Mouse (Mus musculus): ENCODE measurements around the gene Hist1h4h.
"Not testable (repeated sequence)": the region's sequence is repeated elsewhere in the genome, so short reads cannot be mapped to it uniquely, and the experiment has no call there.

Hist1h4h gene

GRCm38 (mm10) chr13:23555839-23556416 is 25.1 kb downstream of the Hist1h4h start:
- DNase-seq: peak; percentile 57

- DNase-seq: no peak
Measured at GRCm38 (mm10) chr13:23556906-23557305, 26.1 kb downstream of the Hist1h4h start.

GRCm38 (mm10) chr13:23560699-23561098 is 29.8 kb downstream of the Hist1h4h start:
- not testable (repeated sequence) for DNase-seq

- DNase-seq: not testable (repeated sequence)
Measured at GRCm38 (mm10) chr13:23561531-23561882, 30.7 kb downstream of the Hist1h4h start.

GRCm38 (mm10) chr13:23561883-23562659 is 31.2 kb downstream of the Hist1h4h start, which contains the start of gene Hist1h3e:
Gene Hist1h3e, minus strand, starts transcription at chr13:23562369.
- peak; percentile 90 for DNase-seq

- no peak for DNase-seq
Measured at GRCm38 (mm10) chr13:23562699-23563462, 32.0 kb downstream of the Hist1h4h start.

- no peak for DNase-seq
Measured at GRCm38 (mm10) chr13:23564482-23564881, 33.6 kb downstream of the Hist1h4h start.

- DNase-seq: not testable (repeated sequence)
Measured at GRCm38 (mm10) chr13:23570261-23571021, 39.6 kb downstream of the Hist1h4h start.

- DNase-seq: peak; percentile 51
Measured at GRCm38 (mm10) chr13:23571022-23571503, 40.2 kb downstream of the Hist1h4h start, which contains the start of the genes Hist1h2ae and Hist1h2bg. Gene Hist1h2ae, minus strand, starts transcription at chr13:23571220. Gene Hist1h2bg, plus strand, starts transcription at chr13:23571396.

- not testable (repeated sequence) for DNase-seq
Measured at GRCm38 (mm10) chr13:23571504-23572217, 40.8 kb downstream of the Hist1h4h start.

- DNase-seq: no peak
Measured at GRCm38 (mm10) chr13:23572218-23573033, 41.6 kb downstream of the Hist1h4h start.

GRCm38 (mm10) chr13:23573034-23573897 is 42.4 kb downstream of the Hist1h4h start:
- not testable (repeated sequence) for DNase-seq

- peak; percentile 60 for DNase-seq
Measured at GRCm38 (mm10) chr13:23573898-23574524, 43.2 kb downstream of the Hist1h4h start, which contains the start of the genes Hist1h2bf and Hist1h2ad. Gene Hist1h2bf, minus strand, starts transcription at chr13:23574196. Gene Hist1h2ad, plus strand, starts transcription at chr13:23574381.

- DNase-seq: not testable (repeated sequence)
Measured at GRCm38 (mm10) chr13:23574546-23575170, 43.8 kb downstream of the Hist1h4h start.

- no peak for DNase-seq
Measured at GRCm38 (mm10) chr13:23575271-23575851, 44.5 kb downstream of the Hist1h4h start, which contains the start of gene Hist1h3d. Gene Hist1h3d, plus strand, starts transcription at chr13:23575763.

GRCm38 (mm10) chr13:23575864-23576313 is 45.0 kb downstream of the Hist1h4h start:
- DNase-seq: not testable (repeated sequence)

GRCm38 (mm10) chr13:23576351-23576881 is 45.6 kb downstream of the Hist1h4h start:
- no peak for DNase-seq

Data from cerebellum, adult 8-10 months (tissue).